Mouse (Mus musculus) adrenal gland, postnatal 14 days (tissue): Measurements from ENCODE around the gene Fam168b. TPM values are rescaled to one million over a fixed set of nuclear protein-coding genes. Genes with fewer than 3 reads are reported as not detected.

Experiments used
- DNase-seq: peaks from one replicate; pipeline ENCODE4 v3.0.0; 2021; ENCODE audit warnings: mixed read lengths
- long read RNA-seq, 2 experiments: library from polyadenylated mRNA; stranded (forward); transcript quantifications; one replicate each; pipeline ENCODE4 v2.0.0; 2021
- total RNA-seq: library from RNA; stranded (reverse); gene quantifications from 2 replicates; pipeline ENCODE4 v1.2.3, GENCODE M21; 2021

The Fam168b gene
- 131 and 133 TPM in 2 replicates for total RNA-seq
- long read RNA-seq, experiment 1, full-length matches to known transcripts = 67 of 107 reads
- long read RNA-seq, experiment 1, partial matches to known transcripts = 2 of 107 reads
- long read RNA-seq, experiment 1, other reads (novel, unspliced or antisense) = 38 of 107 reads
- long read RNA-seq, experiment 2, full-length matches to known transcripts = 49 of 82 reads
- long read RNA-seq, experiment 2, partial matches to known transcripts = 4 of 82 reads
- long read RNA-seq, experiment 2, other reads (novel, unspliced or antisense) = 29 of 82 reads

DNA sequence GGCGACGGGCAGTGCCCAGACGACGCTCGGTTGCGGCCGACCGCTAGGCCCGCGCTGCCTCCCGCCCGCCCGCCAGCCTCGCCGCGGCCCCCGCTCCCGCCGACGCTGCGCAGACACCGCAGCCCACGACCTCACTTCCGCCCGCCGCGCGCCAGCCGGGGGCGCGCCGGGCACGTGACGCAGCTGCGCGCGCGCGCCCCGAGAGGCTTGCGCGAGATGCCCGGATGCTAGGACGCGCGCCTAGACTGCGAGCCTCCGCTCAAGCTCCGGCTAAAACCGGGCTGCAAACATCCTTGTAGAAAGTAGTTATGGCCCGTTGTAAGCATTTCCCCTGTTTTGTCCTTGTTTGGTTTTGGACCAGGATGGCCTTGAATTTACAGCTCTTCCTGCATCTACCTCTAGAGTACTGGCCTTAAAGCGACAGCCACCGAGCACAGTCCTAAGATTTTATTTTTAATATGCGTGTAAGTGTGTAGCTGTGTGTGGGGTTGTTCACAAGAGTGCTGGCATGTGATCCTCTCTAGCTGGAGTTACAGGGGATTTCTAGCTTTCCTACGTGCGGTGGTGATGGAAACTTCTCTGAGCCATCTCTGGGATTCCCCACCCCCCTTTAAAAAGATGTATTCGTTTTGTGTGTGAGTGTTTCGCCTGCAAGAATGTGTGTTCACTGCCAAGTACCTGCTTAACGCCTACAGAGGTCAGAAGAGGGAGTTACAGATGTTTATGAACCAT lies at the start of gene Fam168b:
Fam168b (minus strand) TSS at position 179 of the 732 bp plus-strand sequence.
- DNase-seq = peak; percentile 93

DNA sequence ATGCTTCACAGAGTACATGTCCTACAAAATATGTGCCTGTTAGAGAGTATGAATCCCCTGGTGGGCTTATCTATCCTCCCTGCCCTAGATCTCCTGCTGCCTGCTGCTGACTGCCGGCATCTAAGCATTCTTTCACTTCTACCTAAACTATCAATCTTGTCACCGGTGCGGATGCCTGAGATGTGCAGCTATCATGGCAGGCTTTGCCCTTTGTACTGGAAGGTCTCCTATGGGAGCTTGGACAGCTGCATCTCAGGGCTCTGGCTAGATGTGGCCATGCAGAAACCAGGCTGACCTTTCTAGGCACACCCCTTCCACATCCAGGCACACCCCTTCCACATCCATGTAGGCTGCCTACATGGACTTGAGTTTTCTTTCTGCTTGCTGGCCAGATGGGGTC lies 49.6 kb upstream of the Fam168b start:
- no peak for DNase-seq

DNA sequence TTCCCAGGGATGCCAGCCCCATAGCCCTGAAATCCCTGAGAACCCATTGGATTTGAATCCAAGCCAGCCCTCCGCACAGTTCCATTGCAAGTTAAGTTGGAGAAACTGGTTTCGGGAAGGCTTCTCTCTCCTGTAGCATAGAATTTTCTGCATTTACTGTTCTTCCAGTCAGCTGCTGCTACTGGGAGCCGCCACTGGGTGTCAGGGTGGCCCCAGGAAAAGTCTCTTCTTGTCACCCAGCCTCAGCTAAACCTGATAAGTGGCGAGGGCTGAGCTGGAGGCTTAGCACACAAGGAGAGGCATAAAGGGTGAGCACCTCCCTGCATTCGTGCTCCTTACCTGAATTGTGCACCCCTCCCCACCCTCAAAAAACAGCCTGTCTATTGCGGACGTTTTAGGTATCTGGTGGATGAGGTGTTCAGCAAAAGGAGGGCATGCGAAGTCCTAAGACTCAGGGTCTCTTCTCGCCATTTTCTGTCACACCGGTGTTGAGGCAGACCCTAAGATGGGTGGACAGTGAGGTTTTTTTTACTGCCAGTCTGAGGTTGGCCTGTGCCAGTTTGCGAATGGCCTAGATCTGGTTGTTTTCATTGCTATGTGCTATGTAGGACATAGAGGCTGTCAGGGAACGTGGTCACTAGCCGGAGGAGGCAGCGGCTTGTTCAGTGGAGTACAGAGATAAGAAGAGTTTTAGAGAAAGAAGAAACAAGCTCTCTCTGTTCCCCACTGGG lies 48.9 kb upstream of the Fam168b start:
- DNase-seq = peak; percentile 50

DNA sequence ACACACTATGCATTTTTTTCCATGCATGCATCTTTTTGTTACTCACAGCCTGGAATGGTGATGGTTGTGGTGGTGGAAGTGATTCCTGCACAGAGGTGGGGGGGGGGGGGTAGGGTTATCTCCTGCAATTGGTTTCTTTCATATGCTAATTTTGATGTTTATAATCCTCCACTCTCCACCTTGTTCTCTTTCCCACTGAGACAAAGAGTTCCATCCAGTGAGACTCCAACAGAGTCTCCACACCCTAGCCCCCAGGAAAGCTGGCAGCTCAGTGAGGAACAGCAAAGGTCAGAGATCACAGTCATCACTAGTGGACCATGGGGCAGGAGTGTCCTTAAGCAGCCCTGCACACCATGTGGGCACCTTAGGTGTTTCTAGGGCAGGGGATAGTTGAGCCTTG lies 40.9 kb upstream of the Fam168b start:
- DNase-seq = no peak

DNA sequence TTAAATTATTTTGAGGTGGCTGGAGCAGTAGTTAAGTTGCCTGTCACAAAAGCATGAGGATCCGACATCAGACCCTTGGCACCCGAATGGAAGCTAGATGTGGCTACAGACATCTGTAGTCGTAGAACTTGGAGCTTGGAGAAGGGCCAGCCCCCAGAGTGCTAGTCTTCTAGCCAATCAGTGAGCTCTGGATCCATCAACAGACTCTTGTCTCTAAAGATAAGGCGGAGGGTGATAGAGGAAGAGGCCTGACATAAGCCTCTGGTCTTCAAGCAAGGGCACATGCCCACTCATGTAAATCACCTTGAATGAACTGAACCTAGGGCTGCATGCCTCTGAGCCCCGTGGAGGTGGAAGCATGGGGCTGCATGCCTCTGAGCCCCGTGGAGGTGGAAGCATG lies 36.7 kb upstream of the Fam168b start:
- DNase-seq = no peak

DNA sequence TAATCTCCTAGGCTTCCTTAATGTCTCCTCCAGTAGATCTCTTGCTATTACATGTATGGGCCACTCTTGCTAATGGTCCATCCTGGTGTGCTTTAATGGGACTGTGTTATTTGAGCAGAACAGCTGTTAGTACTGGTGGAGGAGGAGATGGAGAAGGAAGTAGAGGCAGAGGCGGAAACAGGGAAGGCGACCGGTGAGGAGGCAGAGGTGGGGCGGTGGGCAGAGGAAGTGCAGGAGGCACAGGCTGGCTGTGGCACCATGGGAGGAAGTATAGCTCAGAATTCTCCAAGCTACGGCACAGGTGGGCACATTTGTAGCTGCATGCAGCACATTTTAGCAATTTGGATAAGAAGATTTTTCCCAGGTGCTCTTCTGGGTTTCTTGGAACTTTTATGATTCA lies 30.7 kb upstream of the Fam168b start:
- DNase-seq = no peak

DNA sequence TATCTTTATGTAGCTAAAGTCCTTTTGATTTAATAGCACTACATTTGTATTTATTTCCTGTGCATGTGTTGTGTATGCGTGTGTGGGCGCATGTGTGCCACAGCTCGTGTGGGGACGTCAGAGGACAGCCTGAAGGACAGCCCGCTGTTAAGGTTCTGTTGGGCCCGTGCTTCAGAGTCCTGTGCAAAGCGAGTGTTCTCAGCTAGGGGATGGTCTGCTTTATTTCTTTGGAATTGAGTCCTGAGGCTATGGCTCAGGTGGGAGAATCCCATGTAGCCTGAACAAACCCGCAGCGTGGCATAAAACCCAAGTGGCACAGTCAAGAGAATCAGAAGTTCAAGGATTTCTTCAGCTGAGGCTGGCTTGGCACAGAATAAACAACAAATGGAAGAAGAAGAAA lies 28.3 kb upstream of the Fam168b start:
- DNase-seq = no peak

DNA sequence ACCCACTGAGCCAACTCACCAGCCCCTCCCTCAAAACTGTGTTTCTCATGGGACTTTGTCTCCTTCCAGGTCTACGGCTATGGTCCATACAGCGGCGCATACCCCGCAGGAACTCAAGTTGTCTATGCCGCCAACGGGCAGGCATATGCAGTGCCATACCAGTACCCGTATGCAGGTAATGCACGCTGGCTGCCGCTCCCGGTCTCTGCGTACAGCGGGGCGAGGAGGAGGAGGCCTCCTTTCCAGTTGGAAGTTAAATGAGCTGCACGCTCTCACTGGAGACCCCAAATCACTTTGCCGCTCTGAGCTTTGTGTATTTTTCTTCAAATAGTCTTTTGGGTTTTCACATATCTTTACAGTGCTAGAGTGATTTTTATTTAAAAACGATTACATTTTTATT lies 26.4 kb upstream of the Fam168b start:
- no peak for DNase-seq

DNA sequence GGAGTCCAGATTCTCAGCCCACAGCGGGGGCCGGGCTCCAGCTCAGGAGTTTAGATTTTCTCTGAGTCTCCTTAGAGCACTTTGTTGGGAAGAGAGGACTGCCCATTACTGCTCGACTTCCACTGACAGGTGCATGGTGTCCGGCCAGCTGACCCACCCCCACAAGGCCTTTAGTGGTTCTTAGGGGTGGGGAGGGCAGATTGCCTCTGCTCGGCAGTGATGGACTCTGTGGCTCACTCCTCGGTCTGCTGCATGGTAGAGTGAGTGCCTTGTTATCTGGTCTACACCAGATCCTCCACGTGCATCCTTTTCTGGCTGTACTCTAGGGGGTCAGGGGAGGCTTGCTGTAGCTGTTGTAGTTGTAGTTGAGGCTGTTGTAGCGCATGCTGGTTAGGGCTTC lies 25.5 kb upstream of the Fam168b start:
- DNase-seq = no peak

DNA sequence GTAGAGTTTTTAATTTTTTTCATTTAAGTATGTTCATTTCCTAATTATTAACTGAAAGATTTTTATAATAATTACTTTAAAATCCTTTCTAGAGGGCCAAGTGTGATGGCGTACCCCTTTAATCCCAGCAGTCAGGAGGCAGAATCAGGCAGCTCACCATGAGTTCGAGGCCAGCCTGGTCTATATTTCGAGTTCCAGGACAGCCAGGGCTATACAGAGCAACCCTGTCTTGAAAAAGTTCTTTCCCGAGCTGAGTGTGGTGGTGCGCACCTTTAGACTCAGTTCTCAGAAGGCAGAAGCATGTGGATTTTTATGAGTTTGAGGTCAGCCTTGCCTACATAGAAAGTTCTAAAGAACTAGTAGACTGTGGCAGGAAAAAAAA lies 24.7 kb upstream of the Fam168b start:
- DNase-seq = no peak

DNA sequence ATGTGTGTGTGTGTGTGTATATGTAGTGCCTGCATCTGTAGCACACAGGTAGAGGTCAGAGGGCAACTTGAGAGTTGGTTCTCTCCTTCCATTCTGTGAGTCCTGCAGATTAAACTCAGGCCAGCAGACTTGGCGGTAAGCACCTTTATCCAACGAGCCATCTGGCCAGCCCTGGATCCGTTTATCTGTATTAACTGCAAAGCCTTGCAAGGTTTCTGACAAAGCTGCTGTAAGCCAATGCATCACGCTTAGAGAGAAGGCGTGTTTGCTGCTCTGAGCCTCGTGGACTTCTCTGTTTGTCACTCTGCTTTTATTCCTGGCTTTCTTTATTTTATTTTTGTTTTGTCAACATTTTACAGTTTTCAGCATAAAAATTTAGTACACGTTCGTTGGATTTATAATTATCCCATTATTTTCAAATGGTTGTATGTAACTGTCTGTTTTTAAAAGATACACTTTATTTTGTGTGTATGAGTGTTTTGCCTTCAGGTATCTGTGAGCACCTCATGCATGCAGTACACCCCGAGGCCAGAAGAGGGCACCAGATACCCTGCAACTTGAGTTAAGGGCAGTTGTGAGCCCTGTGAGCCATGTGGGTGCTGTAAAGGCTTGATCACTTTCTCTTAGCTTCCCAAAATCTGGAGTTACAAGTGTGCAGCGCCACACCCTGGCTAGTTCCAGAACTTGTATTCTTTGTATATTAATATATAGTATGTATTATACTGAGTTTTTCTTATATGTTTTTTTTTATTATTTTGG lies 24.1 kb upstream of the Fam168b start:
- DNase-seq = peak; percentile 94

DNA sequence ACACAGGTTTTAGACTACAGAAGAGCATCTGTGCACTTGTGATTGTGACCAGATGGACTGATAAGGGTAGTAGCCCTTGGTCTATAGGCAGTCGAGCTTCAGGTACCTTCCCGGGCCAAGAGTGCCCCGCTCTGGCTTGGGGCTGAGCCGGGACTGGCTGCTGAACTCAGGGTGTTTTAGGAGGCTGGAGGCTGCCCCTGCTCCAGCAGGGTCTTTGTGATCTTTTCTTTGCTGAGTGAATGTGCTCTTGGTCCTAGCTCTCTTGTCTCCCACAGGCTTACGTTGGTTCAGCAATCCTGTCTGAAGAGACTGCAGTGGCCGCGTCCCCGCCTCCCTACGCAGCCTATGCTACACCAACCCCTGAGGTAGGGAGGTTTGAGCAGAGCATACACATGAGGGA lies 23.0 kb upstream of the Fam168b start:
- no peak for DNase-seq

DNA sequence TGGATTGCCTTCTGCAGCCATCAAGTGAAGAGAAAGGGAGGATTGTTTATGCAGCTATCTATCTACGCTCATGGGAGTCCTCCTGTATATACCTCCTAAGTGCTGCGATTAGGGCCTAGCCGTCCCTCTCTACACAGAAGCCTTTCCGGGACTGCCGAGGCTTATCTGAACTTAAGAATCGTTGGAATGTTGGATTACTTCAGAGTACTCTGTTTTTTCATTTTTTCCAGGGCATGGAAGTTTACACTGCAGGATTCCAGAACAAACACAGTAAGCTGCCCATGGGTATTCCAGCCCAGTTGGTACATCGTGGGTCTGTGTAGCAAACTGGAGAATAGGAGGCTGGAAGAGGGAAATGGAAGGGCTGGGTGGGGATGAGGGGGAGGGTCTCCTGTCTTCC lies 21.4 kb upstream of the Fam168b start:
- DNase-seq = no peak

DNA sequence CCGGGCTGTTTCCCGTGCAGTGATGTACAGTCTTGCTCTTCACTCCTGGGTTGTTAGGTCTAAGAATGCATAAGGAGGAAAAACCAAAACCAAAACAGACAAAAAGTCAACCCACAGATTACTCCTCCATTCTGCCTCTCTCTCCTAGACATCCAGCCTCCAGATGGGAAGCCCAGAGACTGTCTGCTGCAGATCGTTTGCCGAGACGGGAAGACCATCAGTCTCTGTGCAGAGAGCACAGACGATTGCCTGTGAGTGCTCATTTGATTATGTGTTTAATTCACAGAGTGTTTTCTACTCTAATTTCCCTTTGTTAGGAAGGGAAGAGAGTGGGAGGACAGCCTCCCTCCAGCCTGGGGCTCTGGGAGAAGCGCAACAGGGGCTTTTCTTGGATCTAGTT lies 20.5 kb upstream of the Fam168b start:
- no peak for DNase-seq

DNA sequence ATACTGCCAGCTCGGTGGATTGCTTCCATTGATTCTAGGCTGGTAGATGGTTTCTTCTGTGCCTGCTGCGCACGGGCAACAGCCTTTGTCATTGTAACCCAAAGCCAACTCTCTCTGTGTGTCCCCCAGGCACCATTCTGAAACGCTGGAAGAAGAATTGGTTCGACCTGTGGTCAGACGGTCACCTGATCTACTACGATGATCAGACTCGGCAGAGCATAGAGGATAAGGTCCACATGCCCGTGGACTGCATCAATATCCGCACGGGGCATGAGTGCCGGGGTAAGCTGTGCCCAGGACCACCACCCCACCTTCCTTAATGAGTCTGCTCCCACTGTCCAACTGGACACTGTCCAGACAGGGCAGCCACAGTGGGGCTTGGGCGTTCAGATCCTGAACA lies 20.0 kb upstream of the Fam168b start:
- DNase-seq = no peak

DNA sequence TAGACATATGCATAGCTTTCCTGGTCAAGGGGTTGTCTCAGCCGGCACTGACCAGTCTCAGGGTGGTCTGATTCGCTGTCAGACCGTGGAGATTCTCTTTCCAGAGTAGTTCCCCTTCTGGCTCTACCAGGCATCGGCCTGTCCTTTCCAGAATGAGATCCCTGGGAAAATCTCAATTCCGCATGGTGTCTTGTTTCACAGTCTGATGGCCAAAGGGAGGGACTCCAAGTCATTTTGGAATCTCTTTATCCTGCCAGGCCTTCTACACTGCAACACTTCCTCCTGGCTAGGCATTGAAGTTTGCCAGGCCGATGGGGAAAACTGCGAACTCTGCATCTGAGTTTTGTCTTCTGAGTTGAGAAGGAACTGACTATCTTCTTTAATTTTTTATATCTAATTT lies 17.3 kb upstream of the Fam168b start:
- DNase-seq = no peak

DNA sequence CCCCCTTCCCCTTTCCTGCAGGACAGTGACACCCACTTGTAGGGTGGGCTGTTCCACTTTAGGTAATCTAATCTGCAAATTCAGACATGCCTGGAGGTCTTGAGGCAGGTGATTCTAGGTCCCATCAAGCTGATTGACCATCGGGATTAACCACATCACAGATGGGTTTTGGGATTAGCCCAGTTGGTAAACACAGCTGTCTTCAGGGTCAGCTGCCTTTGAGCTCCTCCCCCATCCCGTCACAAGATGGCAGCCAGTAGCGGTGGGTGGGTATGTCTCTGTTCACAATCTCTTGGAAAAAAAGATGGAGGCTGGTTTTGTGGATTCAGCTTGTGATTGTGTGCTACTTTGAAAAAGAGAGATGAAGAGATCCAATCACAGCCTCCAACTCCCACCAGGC lies 16.9 kb upstream of the Fam168b start:
- DNase-seq = no peak

DNA sequence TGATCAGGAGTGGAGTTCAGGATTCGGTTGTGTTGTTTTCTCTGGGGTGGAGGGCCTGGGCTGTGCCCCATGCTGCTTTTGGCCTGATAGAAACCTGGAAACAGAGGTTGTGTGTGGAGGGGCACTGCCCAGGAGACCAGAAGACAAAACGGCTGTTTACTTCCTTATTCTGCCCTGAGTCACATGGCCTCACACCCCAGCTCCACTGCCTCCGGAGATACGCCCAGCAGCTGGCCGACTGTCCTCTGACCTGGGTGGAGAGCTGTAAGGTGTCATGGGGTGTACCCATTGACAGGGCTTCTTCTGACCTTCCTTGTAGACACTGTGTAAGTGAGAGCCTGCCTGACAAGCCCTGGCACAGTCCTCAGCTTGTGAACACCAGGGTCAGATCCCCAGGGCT lies 15.8 kb upstream of the Fam168b start:
- DNase-seq = no peak

DNA sequence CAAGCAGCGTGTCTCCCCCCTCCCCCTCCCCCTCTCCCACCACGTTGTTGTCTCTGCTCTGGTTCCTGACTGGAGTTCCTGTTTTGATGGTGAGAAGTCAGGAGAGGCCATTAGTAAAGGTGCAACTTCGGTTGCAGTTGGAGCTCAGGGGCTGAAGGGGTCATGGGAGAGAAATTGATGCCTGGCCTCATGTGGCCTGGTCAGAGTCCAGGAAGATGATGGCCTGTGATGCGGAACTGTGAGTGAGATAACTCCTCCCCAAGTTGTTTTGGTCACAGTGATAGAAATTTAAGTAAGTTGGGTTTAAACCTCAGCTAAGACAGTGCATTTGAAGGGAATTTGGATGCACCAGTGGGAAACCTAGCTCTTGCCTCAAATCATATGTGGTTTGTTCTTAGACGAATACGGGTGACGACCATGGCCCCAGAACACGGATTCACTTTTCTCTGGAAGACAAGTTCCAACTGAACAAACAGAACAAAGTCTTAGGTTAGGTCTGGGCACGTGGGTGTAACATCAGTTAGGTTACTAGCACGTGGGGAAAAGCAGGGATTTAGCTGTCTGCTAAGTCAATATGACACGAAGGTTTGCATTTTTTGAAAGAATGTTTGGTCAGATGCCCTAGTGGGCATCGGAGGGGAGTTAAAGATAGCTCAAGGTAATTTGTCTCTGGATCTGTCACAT lies 12.3 kb upstream of the Fam168b start:
- no peak for DNase-seq

DNA sequence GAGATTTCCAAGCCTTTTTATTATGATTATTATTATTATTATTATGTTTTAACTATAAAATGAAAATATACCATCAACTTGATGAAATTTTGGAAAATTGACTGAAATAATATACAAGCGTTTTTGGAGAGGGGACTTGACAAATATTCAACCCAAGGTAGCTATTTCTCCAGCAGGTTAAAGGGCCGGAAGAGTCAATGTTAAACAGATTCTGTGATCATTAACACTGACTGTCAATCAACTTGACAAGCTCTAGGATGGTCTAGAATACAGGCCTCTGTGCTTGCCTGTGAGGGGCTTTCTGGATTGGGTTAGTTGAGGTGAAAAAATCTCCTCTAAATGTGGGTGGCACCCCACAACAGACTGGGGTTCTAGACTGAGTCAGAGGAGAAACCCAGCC lies 10.9 kb upstream of the Fam168b start:
- DNase-seq = no peak

DNA sequence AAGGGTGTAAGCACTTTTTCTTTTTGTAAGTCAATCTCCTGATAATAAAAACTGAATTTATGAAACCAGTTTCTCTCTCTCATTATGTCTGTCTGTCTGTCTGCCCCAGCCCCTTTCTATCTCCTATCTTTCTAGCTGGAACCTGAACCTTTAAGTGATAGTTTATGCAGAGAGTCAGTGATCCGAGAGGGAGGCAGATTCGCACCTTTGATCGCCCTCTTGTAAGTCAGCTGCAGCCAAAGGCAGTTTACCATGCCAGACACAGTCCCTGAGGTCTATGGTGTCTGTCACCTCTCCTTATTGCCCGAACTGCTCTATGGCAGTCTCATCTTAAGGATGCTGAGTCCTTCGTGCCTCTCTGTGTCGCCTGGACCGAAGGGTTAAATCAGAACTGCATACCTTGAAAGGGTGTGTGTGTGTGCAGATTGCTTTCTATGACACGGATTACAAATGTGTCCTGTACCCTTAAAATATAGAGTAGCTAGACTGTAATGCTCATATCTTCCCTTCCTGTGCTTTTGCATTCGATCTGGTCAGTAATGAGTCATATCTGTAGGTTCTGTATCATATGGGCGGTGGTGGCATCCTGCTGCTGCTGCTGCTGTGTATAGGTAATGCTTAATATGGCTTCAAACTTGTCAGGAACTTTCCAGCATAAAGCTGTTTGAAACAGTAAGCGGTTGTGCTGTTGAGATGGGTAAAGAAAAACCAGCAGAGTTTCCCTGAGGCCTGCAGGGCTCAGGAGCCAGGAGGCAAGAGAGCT lies 9.4 kb upstream of the Fam168b start:
- DNase-seq = no peak
